In genomic region chr17:10717148-10717547, GRCm38 (mm10) we compare ENCODE assay signal across 16 mouse cellular contexts.
"Had no signal": no experiment of that assay in that cellular context is flagged by ENCODE, and none has a peak within 500 bp of the region (broad histone marks: within the 10 kb centered on the region; RNA-seq: fewer than 3 reads in every experiment).

No protein-coding gene starts in this region.

- H3K36me3 ChIP-seq: neural tube, embryonic 12.5 days; neural tube, embryonic 13.5 days; neural tube, embryonic 15.5 days; stomach, embryonic 15.5 days had no signal

- H3K27me3 ChIP-seq: neural tube, embryonic 12.5 days; neural tube, embryonic 13.5 days; neural tube, embryonic 15.5 days; stomach, embryonic 15.5 days had no signal

- DNase-seq: retina, postnatal 1 day; right cerebral cortex, adult 18-20 months; right cerebral cortex, postnatal 14 days; right cerebral cortex, postnatal 25 days; right cerebral cortex, postnatal 4 days; spleen, adult 18-20 months; thymus, adult 18-20 months; thymus, adult 2 months; thymus, postnatal 14 days; thymus, postnatal 25 days; thymus, postnatal 36 days; thymus, postnatal 4 days had no signal

- H3K4me2 ChIP-seq: neural tube, embryonic 12.5 days; neural tube, embryonic 13.5 days; neural tube, embryonic 15.5 days; stomach, embryonic 15.5 days had no signal

- H3K4me3 ChIP-seq: neural tube, embryonic 12.5 days; neural tube, embryonic 13.5 days; neural tube, embryonic 15.5 days; stomach, embryonic 15.5 days had no signal
